Comparison of ENCODE assay signal across 11 mouse cellular contexts in genomic region chr16:35216826-35217491, GRCm38 (mm10).
DNase-seq lines count a peak whose midpoint lies in the region; ATAC-seq and TF ChIP-seq lines count a peak whose summit lies in the region.
"Had no signal": no experiment of that assay in that cellular context is flagged by ENCODE, and none has a peak within 500 bp of the region (broad histone marks: within the 10 kb centered on the region; RNA-seq: fewer than 3 reads in every experiment).

No protein-coding gene starts in this region.

- no peak overlapping the region for H3K9ac ChIP-seq in heart, embryonic 15.5 days
- no peak overlapping the region for H3K9ac ChIP-seq in lung, embryonic 14.5 days
- H3K9ac ChIP-seq: hindbrain, embryonic 15.5 days; liver, embryonic 14.5 days had no signal

- no peaks in the 10 kb centered on the region for H3K9me3 ChIP-seq in heart, embryonic 15.5 days (replicated peaks)
- no peaks in the 10 kb centered on the region for H3K9me3 ChIP-seq in lung, embryonic 14.5 days (ENCODE audit: low read depth, low read length)
- H3K9me3 ChIP-seq: hindbrain, embryonic 15.5 days had no signal

- H3K27me3 ChIP-seq in heart, embryonic 15.5 days = no peaks in the 10 kb centered on the region
- H3K27me3 ChIP-seq in lung, embryonic 14.5 days (ENCODE audit: insufficient read depth, low read length) = no peaks in the 10 kb centered on the region
- H3K27me3 ChIP-seq: hindbrain, embryonic 15.5 days had no signal

- intact Hi-C loops in heart, postnatal 14 days (cut with DNase I) = no loop called here

- H3K36me3 ChIP-seq in heart, embryonic 15.5 days = no peaks in the 10 kb centered on the region
- H3K36me3 ChIP-seq in lung, embryonic 14.5 days (ENCODE audit: insufficient read depth) = no peaks in the 10 kb centered on the region
- H3K36me3 ChIP-seq: hindbrain, embryonic 15.5 days had no signal

- 45% methylated on average over 6 of the region's 6 CpGs for WGBS in heart, embryonic 15.5 days
- WGBS in lung, embryonic 14.5 days = 56% methylated on average over 6 of the region's 6 CpGs

- peaks cover 74% of the 10 kb centered on the region for H3K4me1 ChIP-seq in heart, embryonic 15.5 days (replicated peaks)
- peaks cover 11% of the 10 kb centered on the region; the same call in 1 of the 2 replicates for H3K4me1 ChIP-seq in lung, embryonic 14.5 days (ENCODE audit: insufficient read depth)

- no peak for DNase-seq in heart, postnatal 14 days
- peak; percentile 10 for DNase-seq in Muller cell, postnatal 12 days (ENCODE audit: inconsistent ontology term)
- DNase-seq in adrenal gland, postnatal 14 days = peak; percentile 71
- no peak for DNase-seq in lung, embryonic 14.5 days
- no peak for DNase-seq in right cerebral cortex, adult 18-20 months

- no peak overlapping the region for H3K4me2 ChIP-seq in heart, embryonic 15.5 days
- no peak overlapping the region for H3K4me2 ChIP-seq in lung, embryonic 14.5 days
- H3K4me2 ChIP-seq: hindbrain, embryonic 15.5 days had no signal

- no peak for TF ChIP-seq CTCF in lung, embryonic 14.5 days (IDR thresholded peaks at IDR 0.05; ENCODE audit: low read depth)

- H3K4me3 ChIP-seq in heart, embryonic 15.5 days = no peak overlapping the region
- H3K4me3 ChIP-seq in lung, embryonic 14.5 days (ENCODE audit: low read depth, low read length) = no peak overlapping the region
- H3K4me3 ChIP-seq: hindbrain, embryonic 15.5 days; left cerebral cortex, adult 2 months; myocyte had no signal

- peak overlapping the region; percentile 97 for H3K27ac ChIP-seq in heart, embryonic 15.5 days
- peak overlapping the region; percentile 78; the same call in 1 of the 2 replicates for H3K27ac ChIP-seq in lung, embryonic 14.5 days (ENCODE audit: low read depth)
- H3K27ac ChIP-seq: hindbrain, embryonic 15.5 days; liver, embryonic 14.5 days had no signal

- no peak for ATAC-seq in heart, embryonic 15.5 days (replicated peaks; ENCODE audit: insufficient number of reproducible peaks, insufficient read depth, low FRiP score, low read depth)
- no peak for ATAC-seq in lung, embryonic 14.5 days (ENCODE audit: insufficient read depth)
- no peak for ATAC-seq in megakaryocyte-erythroid progenitor cell, adult 5-6 weeks (replicated peaks; ENCODE audit: low FRiP score, low TSS enrichment, poor library complexity, severe bottlenecking)

Comparison
In these comparisons a context has a peak if more than half of its experiments do, and no peak if none do; other contexts are left out.
1. DNase-seq: peak in Muller cell, postnatal 12 days (single experiment) and adrenal gland, postnatal 14 days (single experiment); none in heart, postnatal 14 days (0 of 2), lung, embryonic 14.5 days (single experiment) and right cerebral cortex, adult 18-20 months (single experiment).